Mouse (Mus musculus): Measurements from ENCODE around the gene Hoxc9.

Hoxc9 gene

GRCm38 (mm10) chr15:103028916-103029512 is 52.8 kb downstream of the Hoxc9 start:
- DNase-seq, result no peak

- DNase-seq, result no peak
Measured at GRCm38 (mm10) chr15:103030142-103030541, 53.9 kb downstream of the Hoxc9 start.

DNA sequence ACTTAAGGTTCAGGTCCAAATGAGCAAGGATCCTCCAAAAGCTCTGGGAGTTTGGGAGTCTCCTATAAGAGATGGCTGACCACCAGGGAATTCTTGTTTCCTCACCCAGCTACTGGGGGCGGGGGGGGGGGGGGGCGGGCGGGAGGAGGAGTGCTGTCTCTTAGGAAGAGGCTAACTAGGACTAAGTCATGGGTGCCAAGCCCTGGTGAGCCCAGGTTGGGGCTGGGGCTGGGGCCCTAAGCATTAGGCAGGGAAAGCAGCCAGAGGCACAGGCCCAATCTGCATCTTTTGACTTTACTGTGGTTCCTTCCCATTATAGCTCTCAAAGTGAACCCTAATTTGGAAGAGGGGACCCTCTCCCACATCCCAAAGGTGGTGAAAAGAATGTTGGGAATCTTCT is 55.9 kb downstream of the Hoxc9 start:
- DNase-seq, result no peak

- DNase-seq, result no peak
Measured at GRCm38 (mm10) chr15:103032646-103033575, 56.7 kb downstream of the Hoxc9 start.

DNA sequence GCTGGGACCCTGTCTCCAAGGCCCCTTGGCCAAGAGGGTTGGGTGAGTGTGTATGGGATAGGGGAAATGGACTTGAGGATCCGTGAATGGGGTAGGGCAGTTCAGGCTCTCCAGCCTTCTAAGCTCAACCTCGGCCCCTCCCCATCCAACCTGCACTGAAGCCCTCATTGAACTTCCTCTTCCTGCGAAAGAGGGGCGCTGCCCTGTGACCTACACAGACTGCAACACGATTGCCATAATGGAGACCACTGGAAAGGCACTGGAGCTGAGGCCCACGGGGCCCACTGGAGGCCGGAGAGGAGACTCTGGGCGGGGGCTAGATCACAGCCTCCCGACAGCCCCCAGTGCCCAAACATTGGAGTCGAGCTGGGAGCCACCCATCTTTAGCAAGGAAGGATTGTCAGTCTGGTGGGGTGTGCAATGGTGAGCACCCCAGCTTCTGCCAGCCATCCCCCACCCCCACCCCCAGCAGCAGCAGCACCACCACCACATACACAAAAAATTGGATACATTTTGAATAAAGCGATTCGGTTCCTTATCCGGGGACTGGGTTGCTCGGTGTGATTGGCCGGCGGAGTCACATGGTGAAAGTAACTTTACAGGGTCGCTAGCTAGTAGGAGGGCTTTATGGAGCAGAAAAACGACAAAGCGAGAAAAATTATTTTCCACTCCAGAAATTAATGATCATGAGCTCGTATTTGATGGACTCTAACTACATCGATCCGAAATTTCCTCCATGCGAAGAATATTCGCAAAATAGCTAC is 58.0 kb downstream of the Hoxc9 start:
- no peak for DNase-seq
